Mouse (Mus musculus): ENCODE results near the gene Dpysl4.
A peak's percentile ranks its signal among the peaks of the same experiment; 100 is the strongest.

Dpysl4 gene

GRCm38 (mm10) chr7:139100531-139101095 lies 14.8 kb downstream of the Dpysl4 start:
- no peak for DNase-seq

- DNase-seq, result no peak
These were observed 15.5 kb downstream of the Dpysl4 start for GRCm38 (mm10) chr7:139101286-139101804.

GRCm38 (mm10) chr7:139101826-139102225 lies 16.0 kb downstream of the Dpysl4 start:
- no peak for DNase-seq

GRCm38 (mm10) chr7:139103960-139104381 lies 18.2 kb downstream of the Dpysl4 start:
- DNase-seq, result no peak

- no peak for DNase-seq
These were observed 19.3 kb downstream of the Dpysl4 start for GRCm38 (mm10) chr7:139105076-139105475.

DNA sequence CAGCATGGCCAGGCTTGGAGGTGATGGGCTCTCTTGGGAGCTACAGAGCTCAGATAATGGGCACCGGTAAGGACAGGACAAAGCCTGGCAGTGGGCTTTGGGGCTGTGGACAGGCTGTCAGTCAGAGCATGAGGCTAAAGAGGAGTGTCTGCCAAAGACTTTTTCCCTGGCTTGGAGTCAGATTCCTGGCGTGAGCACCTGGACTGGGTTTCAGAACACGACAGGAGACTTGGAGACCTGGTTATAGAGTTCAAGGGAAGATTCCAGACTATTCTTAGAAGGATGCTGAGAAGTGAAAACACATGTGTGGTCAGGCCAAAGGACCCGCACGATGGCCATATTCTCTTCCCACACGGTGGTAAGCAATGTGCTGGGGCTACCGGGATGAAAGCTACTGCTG lies 19.9 kb downstream of the Dpysl4 start:
- DNase-seq, result no peak

GRCm38 (mm10) chr7:139107908-139108650 lies 22.3 kb downstream of the Dpysl4 start:
- no peak for DNase-seq

DNA sequence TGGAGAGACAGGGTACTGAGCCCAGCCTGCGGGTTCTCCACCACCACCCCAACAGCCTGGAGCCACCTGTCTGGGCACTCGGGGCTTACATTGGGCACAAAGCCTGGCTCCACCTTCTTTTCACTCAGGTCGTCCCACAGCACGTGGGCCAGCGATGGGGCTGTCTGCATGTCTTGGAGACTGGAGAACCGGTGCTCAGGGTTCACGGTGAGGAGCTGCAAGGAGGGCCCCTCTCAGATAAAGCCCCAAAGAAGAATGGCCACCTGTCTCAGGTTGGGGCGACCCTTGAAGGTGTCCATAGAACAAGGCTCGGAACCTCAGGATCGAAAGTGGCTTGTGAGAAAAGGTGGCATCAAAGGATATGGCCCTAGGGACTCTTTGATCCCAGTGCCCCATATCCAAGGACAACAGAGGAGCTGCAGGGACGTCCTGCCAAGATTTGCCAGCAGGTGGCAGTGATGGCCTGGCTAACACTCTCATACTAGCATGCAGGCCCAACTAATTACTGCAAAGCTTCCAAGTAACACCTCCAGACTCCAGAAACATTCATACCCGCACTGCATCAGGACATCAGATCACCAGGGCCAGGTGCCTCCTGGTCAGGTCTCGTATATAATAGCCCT lies 33.5 kb downstream of the Dpysl4 start:
- peak; percentile 15 to 63 for DNase-seq

- no peak for DNase-seq
These were observed 34.0 kb downstream of the Dpysl4 start for GRCm38 (mm10) chr7:139119775-139120153.

- no peak for DNase-seq
These were observed 40.1 kb downstream of the Dpysl4 start for GRCm38 (mm10) chr7:139125881-139126280.

- no peak for DNase-seq
These were observed 40.7 kb downstream of the Dpysl4 start for GRCm38 (mm10) chr7:139126549-139126948.

DNA sequence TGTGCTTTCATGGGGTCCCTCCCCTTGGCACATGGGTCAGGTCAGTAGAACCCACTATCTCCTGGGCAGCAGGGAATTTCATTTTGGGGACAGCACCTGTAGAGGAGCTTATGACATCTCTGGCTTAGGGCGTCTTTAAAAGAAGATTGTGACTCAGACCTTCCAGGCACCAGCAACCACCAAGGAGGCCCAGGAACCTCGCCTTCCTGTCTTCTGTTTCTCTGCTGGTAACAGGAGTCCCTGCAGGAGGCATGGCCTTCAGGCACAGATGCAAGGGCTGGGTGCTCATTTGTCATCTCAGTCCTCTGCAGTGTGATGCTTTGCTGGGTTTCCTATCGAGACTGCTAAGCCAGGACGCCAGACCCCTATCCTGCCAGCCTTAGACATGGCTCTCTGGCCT lies 43.2 kb downstream of the Dpysl4 start:
- no peak for DNase-seq

- DNase-seq, result no peak
These were observed 44.6 kb downstream of the Dpysl4 start for GRCm38 (mm10) chr7:139130361-139130760.

GRCm38 (mm10) chr7:139131538-139131937 lies 45.7 kb downstream of the Dpysl4 start:
- no peak for DNase-seq

DNA sequence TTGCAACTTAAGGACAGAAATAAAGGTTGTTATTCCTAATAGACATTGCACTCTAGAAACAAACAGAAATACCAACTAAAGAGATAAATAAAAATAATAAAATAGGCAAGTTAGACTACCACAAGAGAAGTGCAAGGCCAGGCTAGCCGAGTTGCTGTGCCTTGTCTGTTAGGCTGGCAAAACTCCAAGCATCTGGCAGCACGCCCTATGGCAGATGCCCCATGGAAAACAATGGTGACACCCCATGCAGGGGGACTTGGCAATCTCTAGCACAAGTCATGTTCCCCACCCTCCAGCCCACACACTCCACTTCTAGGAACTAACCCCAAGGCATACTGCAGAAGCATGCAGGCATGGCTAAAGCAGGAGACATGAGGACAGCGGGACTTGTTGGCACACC lies 47.6 kb downstream of the Dpysl4 start:
- DNase-seq, result no peak

- DNase-seq, result no peak
These were observed 49.4 kb downstream of the Dpysl4 start for GRCm38 (mm10) chr7:139135236-139135635.

GRCm38 (mm10) chr7:139136906-139137491 lies 51.2 kb downstream of the Dpysl4 start:
- DNase-seq, result no peak

- no peak for DNase-seq
These were observed 54.2 kb downstream of the Dpysl4 start for GRCm38 (mm10) chr7:139139921-139140461.

DNA sequence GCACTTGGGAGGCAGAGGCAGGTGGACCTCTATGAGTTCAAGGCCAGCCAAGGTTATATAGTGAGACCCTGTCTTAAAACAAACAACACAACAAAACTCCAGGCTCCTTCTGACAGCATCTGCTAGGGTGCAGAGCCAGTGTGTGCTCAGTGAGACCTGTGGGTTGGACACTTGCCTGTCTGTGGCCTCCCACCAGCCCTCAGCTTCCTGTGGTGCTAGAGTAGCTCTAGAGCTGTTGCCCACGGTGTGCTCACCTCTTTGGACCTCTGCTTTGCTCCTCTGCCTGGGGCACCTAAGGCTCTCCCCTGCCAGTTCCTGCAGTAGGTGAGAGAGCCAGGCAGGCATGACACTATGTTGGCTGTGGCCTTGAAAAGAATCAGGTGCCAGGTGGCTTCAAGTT lies 58.0 kb downstream of the Dpysl4 start:
- no peak for DNase-seq

GRCm38 (mm10) chr7:139145891-139146290 lies 60.1 kb downstream of the Dpysl4 start:
- DNase-seq, result no peak

GRCm38 (mm10) chr7:139147360-139147759 lies 61.6 kb downstream of the Dpysl4 start:
- DNase-seq, result no peak

- DNase-seq, result no peak
These were observed 63.6 kb downstream of the Dpysl4 start for GRCm38 (mm10) chr7:139149373-139149772.

- DNase-seq, result no peak
These were observed 65.3 kb downstream of the Dpysl4 start for GRCm38 (mm10) chr7:139151116-139151515.

All from spleen, adult 18-20 months (tissue).